Mouse (Mus musculus): Measurements from ENCODE around the gene Lrig3.

The Lrig3 gene

GRCm38 (mm10) chr10:125981938-125982337, 16.0 kb downstream of the Lrig3 start:
- DNase-seq (ENCODE audit: low read depth, low spot score), result no peak
- Histone ChIP-seq H3K36me3 (ENCODE audit: control insufficient read depth, insufficient read depth, low read length, poor library complexity, severe bottlenecking) (no peaks in the 10 kb centered on the region), H3K27me3 (ENCODE audit: control insufficient read depth, insufficient read depth, low read length, poor library complexity, severe bottlenecking) (no peaks in the 10 kb centered on the region)

GRCm38 (mm10) chr10:125984473-125985035, 18.6 kb downstream of the Lrig3 start:
- Histone ChIP-seq H3K36me3 (ENCODE audit: control insufficient read depth, insufficient read depth, low read length, poor library complexity, severe bottlenecking) (no peaks in the 10 kb centered on the region), H3K27me3 (ENCODE audit: control insufficient read depth, insufficient read depth, low read length, poor library complexity, severe bottlenecking) (no peaks in the 10 kb centered on the region)
- DNase-seq (ENCODE audit: low read depth, low spot score), result no peak

GRCm38 (mm10) chr10:125985795-125986194, 19.8 kb downstream of the Lrig3 start:
- H3K27me3 ChIP-seq (ENCODE audit: control insufficient read depth, insufficient read depth, low read length, poor library complexity, severe bottlenecking), result no peaks in the 10 kb centered on the region
- no peaks in the 10 kb centered on the region for H3K36me3 ChIP-seq (ENCODE audit: control insufficient read depth, insufficient read depth, low read length, poor library complexity, severe bottlenecking)
- no peak for DNase-seq (ENCODE audit: low read depth, low spot score)

DNA sequence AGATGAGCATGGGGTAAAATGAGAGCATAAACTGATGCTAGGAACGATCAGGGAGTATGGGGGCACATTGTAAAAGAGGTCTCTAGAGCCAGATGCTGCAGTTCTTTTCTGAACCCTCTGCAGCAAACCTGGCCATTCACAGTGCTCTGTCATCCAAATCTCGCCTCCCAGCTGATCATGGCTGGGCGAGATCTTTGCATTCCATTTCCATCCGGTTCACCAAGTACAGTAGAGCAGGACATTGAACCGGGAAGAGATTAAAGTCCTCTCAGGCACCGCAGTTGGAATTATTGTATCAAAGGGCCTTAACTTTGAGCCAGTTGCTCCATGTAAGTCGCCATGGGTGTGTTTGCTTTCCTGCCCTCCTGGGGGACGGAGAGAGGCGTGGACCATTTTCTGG, 20.5 kb downstream of the Lrig3 start:
- Histone ChIP-seq H3K27me3 (ENCODE audit: control insufficient read depth, insufficient read depth, low read length, poor library complexity, severe bottlenecking) (no peaks in the 10 kb centered on the region), H3K36me3 (ENCODE audit: control insufficient read depth, insufficient read depth, low read length, poor library complexity, severe bottlenecking) (no peaks in the 10 kb centered on the region)
- no peak for DNase-seq (ENCODE audit: low read depth, low spot score)

DNA sequence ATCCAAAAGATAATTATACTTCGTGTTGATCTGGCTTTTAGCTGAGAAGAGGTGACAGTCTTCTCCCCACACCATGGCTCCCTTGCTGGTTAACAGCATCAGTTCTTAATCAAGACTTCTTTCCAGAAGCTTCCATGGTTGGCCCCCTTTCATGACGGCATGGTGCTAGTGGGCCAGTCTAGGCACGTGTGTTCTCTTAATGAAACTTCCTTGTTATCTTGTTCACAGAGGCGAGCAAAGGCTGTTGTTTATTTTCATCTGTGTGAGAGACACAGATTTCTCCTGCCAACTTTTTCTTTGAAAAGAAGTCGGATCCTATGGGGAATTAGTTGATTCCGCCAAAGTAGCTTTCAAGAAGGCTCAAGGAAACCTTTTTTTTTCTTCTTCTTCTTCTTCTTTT, 21.3 kb downstream of the Lrig3 start:
- no peak for DNase-seq (ENCODE audit: low read depth, low spot score)
- no peaks in the 10 kb centered on the region for H3K36me3 ChIP-seq (ENCODE audit: control insufficient read depth, insufficient read depth, low read length, poor library complexity, severe bottlenecking)
- H3K27me3 ChIP-seq (ENCODE audit: control insufficient read depth, insufficient read depth, low read length, poor library complexity, severe bottlenecking), result no peaks in the 10 kb centered on the region

DNA sequence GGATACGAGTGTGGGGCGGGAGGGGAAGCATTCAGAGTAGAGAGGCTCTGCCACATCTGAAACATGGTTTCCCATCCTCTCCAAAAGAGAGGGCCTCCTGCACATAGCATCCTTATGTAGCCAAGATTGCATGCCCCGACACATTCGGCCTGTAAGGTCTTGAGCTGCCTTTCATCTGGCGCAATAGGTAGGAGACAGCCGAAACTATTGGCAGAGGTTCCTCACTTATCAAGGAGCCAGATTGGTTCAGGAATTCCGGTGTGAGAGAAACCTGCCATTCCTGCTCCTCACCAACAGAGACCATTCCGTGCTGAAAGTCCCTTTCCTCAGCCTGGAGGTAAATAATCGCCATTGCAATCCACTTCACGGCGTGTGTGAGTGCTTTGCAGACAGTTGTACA, 22.1 kb downstream of the Lrig3 start:
- Histone ChIP-seq H3K36me3 (ENCODE audit: control insufficient read depth, insufficient read depth, low read length, poor library complexity, severe bottlenecking) (no peaks in the 10 kb centered on the region), H3K27me3 (ENCODE audit: control insufficient read depth, insufficient read depth, low read length, poor library complexity, severe bottlenecking) (no peaks in the 10 kb centered on the region)
- DNase-seq (ENCODE audit: low read depth, low spot score), result no peak

GRCm38 (mm10) chr10:125989890-125990289, 23.9 kb downstream of the Lrig3 start:
- no peak for DNase-seq (ENCODE audit: low read depth, low spot score)

DNA sequence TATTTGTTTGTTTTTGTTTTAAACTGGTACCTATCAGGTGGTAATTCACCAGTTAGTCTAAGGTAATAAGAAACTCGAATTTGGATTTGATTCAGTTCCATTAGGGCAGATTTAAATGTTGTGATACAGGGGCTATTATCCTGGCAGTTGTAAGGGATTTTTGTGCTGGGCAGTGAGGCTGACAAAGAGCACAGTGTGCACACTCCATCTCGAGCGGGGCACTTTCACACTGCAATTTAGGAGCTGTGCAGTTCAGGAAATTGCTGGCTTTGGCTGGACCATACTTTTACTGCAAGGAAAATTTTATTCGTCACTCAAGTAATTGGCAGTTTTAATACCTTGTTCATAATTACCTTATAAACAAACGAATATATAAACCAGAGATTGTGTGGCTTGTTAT, 24.4 kb downstream of the Lrig3 start:
- no peaks in the 10 kb centered on the region for H3K27me3 ChIP-seq (ENCODE audit: control insufficient read depth, insufficient read depth, low read length, poor library complexity, severe bottlenecking)
- no peak for DNase-seq (ENCODE audit: low read depth, low spot score)
- no peaks in the 10 kb centered on the region for H3K36me3 ChIP-seq (ENCODE audit: control insufficient read depth, insufficient read depth, low read length, poor library complexity, severe bottlenecking)

More at GRCm38 (mm10) chr10:125989890-125990289, 23.9 kb downstream of the Lrig3 start:
- H3K36me3 ChIP-seq (ENCODE audit: control insufficient read depth, insufficient read depth, low read length, poor library complexity, severe bottlenecking), result no peaks in the 10 kb centered on the region
- H3K27me3 ChIP-seq (ENCODE audit: control insufficient read depth, insufficient read depth, low read length, poor library complexity, severe bottlenecking), result no peaks in the 10 kb centered on the region

DNA sequence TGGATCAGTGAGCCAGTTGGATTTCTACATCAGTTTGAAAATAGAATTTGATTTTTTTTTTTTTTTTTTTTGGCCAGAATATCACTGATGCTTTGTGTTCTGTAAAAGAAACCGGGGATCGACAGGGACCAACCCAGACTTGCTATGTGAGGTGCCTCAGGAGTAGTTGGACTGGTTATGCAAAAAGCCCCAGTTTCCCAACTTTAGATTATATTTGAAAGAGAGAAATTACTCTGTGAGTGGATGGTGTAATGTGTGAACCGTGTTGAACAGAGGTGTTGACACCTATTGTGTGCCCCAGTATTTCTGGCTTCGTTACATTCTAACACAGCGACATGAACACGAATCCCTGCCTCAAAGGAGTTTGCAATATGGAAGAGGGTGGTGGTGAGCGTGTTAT, 25.9 kb downstream of the Lrig3 start:
- Histone ChIP-seq H3K27me3 (ENCODE audit: control insufficient read depth, insufficient read depth, low read length, poor library complexity, severe bottlenecking) (no peaks in the 10 kb centered on the region), H3K36me3 (ENCODE audit: control insufficient read depth, insufficient read depth, low read length, poor library complexity, severe bottlenecking) (no peaks in the 10 kb centered on the region)
- no peak for DNase-seq (ENCODE audit: low read depth, low spot score)

DNA sequence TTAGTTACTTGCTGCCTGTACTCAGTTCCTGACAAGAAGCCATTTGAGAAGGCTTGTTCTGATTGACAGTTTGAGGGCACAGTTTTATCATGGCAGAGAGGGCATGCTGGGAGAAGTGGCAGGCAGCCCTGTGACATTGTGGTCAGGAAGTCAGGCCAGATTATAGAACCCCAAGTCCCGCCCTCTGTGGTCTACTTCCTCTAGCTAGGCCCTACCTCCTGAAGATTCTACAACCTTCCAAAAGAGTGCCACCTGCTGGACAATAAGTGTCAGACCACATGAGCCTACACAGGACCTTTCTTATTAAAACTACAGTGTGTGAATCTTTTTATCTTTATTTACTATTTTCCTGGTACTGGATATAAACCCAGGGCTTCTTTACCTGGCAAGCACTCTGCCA, 28.9 kb downstream of the Lrig3 start:
- DNase-seq (ENCODE audit: low read depth, low spot score), result peak; percentile 20
- Histone ChIP-seq H3K36me3 (ENCODE audit: control insufficient read depth, insufficient read depth, low read length, poor library complexity, severe bottlenecking) (no peaks in the 10 kb centered on the region), H3K27me3 (ENCODE audit: control insufficient read depth, insufficient read depth, low read length, poor library complexity, severe bottlenecking) (no peaks in the 10 kb centered on the region)

GRCm38 (mm10) chr10:125995701-125996100, 29.7 kb downstream of the Lrig3 start:
- no peak for DNase-seq (ENCODE audit: low read depth, low spot score)
- Histone ChIP-seq H3K27me3 (ENCODE audit: control insufficient read depth, insufficient read depth, low read length, poor library complexity, severe bottlenecking) (no peaks in the 10 kb centered on the region), H3K36me3 (ENCODE audit: control insufficient read depth, insufficient read depth, low read length, poor library complexity, severe bottlenecking) (no peaks in the 10 kb centered on the region)

GRCm38 (mm10) chr10:125996989-125997388, 31.0 kb downstream of the Lrig3 start:
- no peaks in the 10 kb centered on the region for H3K27me3 ChIP-seq (ENCODE audit: control insufficient read depth, insufficient read depth, low read length, poor library complexity, severe bottlenecking)
- no peak for DNase-seq (ENCODE audit: low read depth, low spot score)
- H3K36me3 ChIP-seq (ENCODE audit: control insufficient read depth, insufficient read depth, low read length, poor library complexity, severe bottlenecking), result no peaks in the 10 kb centered on the region

GRCm38 (mm10) chr10:125999561-125999960, 33.6 kb downstream of the Lrig3 start:
- no peak for DNase-seq (ENCODE audit: low read depth, low spot score)
- H3K27me3 ChIP-seq (ENCODE audit: control insufficient read depth, insufficient read depth, low read length, poor library complexity, severe bottlenecking), result no peaks in the 10 kb centered on the region
- no peaks in the 10 kb centered on the region for H3K36me3 ChIP-seq (ENCODE audit: control insufficient read depth, insufficient read depth, low read length, poor library complexity, severe bottlenecking)

DNA sequence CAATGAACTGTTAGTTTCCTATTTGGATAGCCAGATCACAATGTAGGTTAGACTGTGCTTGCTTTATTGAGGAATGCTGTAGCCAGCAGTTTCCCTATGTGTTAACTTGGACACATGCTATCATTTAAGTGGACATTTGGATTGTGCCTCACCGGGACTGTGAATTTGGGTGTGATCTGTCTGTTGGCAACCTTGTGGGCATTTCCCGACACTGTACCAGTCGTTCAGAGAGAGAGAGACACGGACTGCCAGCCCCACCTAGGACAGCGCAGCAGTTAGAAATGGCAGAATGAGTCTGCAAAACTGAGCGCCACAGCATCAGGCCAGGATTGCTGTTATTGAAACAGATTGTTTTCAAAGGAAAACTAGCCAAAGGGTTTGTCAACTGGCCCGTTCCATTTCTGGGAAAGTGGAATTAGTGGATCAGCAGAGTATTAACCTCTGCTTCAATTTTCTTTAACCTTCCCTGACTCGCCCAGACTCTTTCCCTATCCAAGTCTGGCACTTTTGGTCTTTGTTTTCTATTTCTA, 35.0 kb downstream of the Lrig3 start:
- no peaks in the 10 kb centered on the region for H3K27me3 ChIP-seq (ENCODE audit: control insufficient read depth, insufficient read depth, low read length, poor library complexity, severe bottlenecking)
- no peaks in the 10 kb centered on the region for H3K36me3 ChIP-seq (ENCODE audit: control insufficient read depth, insufficient read depth, low read length, poor library complexity, severe bottlenecking)
- DNase-seq (ENCODE audit: low read depth, low spot score), result no peak

- no peak for DNase-seq (ENCODE audit: low read depth, low spot score)
- no peaks in the 10 kb centered on the region for H3K27me3 ChIP-seq (ENCODE audit: control insufficient read depth, insufficient read depth, low read length, poor library complexity, severe bottlenecking)
- no peaks in the 10 kb centered on the region for H3K36me3 ChIP-seq (ENCODE audit: control insufficient read depth, insufficient read depth, low read length, poor library complexity, severe bottlenecking)
Observed at GRCm38 (mm10) chr10:126002081-126002755, 36.2 kb downstream of the Lrig3 start.
